Mouse (Mus musculus) liver, adult 2 months (tissue): Measurements from ENCODE around the gene Sun1.

Experiments used
- CTCF ChIP-seq: fragments of 200-500 bp; IDR thresholded peaks from 2 replicates; pipeline ENCODE4 v1.5.1; 2011; ENCODE audit warnings: low read depth, low read length, control low read depth
- POLR2A ChIP-seq: fragments of 200-500 bp; IDR thresholded peaks from 2 replicates; pipeline ENCODE4 v1.6.1; 2011; ENCODE audit warnings: low read length, control low read depth; ENCODE audit not compliant: insufficient read depth; ENCODE audit errors: extremely low read depth

GRCm38 (mm10) chr5:139208871-139209684 is 8.6 kb downstream of the Sun1 start:
- TF ChIP-seq CTCF (peak; percentile 23; the same call in 1 of the 2 replicates), POLR2A (no peak)
